Mouse (Mus musculus): ENCODE measurements at regions not wholly inside any gene's neighbourhood (a gene's known extent, or its start where the extent isn't known, plus 50 kb on each side); places are given as distances from the start of the nearest gene placed in this dataset.

- DNase-seq (ENCODE audit: extremely low spot score in 1 of 2, low spot score in 1 of 2): no peak
Observed at GRCm38 (mm10) chr2:135582341-135582740, 76.5 kb upstream of the Plcb4 start.

- no peak for DNase-seq (ENCODE audit: extremely low spot score in 1 of 2, low spot score in 1 of 2)
Observed at GRCm38 (mm10) chr2:135606306-135606705, 52.5 kb upstream of the Plcb4 start.

Data from frontal cortex, adult 2 months (tissue).